Mouse (Mus musculus) kidney, postnatal 0 days (tissue): ENCODE data around the gene Ddx59. TPM values are rescaled to one million over a fixed set of nuclear protein-coding genes. Genes with fewer than 3 reads are reported as not detected.

Source experiments
- ATAC-seq: fragments of 200-750 bp; cut with Nextera tagmentation; replicated peaks from 2 replicates; pipeline ENCODE4 v1.8.0; 2017; ENCODE audit warnings: low read depth, moderate number of reproducible peaks, moderate TSS enrichment, moderate library complexity; ENCODE audit not compliant: low FRiP score
- DNase-seq: peaks from one replicate; pipeline ENCODE4 v3.0.0-alpha.2; 2016; ENCODE audit warnings: low spot score
- H3K27ac ChIP-seq: fragments of 300-500 bp; sonication (generic); 2 replicates; pipeline ENCODE4 v1.5.1; 2014; ENCODE audit warnings: mild to moderate bottlenecking
- H3K27me3 ChIP-seq: fragments of 300-500 bp; sonication (generic); 2 replicates; pipeline ENCODE4 v1.6.1; 2014; ENCODE audit warnings: low read length, mixed read lengths; ENCODE audit not compliant: insufficient read depth
- H3K36me3 ChIP-seq: fragments of 300-500 bp; sonication (generic); 2 replicates; pipeline ENCODE4 v1.6.1; 2014; ENCODE audit warnings: low read length, mixed read lengths; ENCODE audit not compliant: insufficient read depth
- H3K4me1 ChIP-seq: fragments of 300-500 bp; sonication (generic); replicated peaks from 2 replicates; pipeline ENCODE4 v1.6.1; 2014; ENCODE audit warnings: antibody characterized with exemption, low read length, mixed read lengths; ENCODE audit not compliant: insufficient read depth
- H3K4me2 ChIP-seq: fragments of 300-500 bp; sonication (generic); 2 replicates; pipeline ENCODE4 v1.6.1; 2014; ENCODE audit warnings: mild to moderate bottlenecking, low read length, moderate library complexity, mixed read lengths
- H3K4me3 ChIP-seq: fragments of 300-500 bp; sonication (generic); replicated peaks from 2 replicates; pipeline ENCODE4 v1.5.1; 2014; ENCODE audit warnings: low read depth, low read length
- H3K9ac ChIP-seq: fragments of 300-500 bp; sonication (generic); 2 replicates; pipeline ENCODE4 v1.6.1; 2014; ENCODE audit warnings: low read depth, low read length
- H3K9me3 ChIP-seq: fragments of 300-500 bp; sonication (generic); replicated peaks from 2 replicates; pipeline ENCODE4 v1.6.1; 2016; ENCODE audit warnings: low read length, inconsistent platforms, mixed read lengths
- CTCF ChIP-seq: IDR thresholded peaks from 2 replicates; pipeline ENCODE4 v1.5.1; 2016; ENCODE audit warnings: antibody characterized with exemption, low read depth, mild to moderate bottlenecking, moderate library complexity
- WGBS: fragments of 180-500 bp; shearing (Covaris S2); extraction: QIAGEN DNeasy Blood & Tissue Kit; methylation state at CpG from one replicate; pipeline ENCODE4 v1.1.7; 2014; 5-methylcytosine and 5-hydroxymethylcytosine counted together
- polyA plus RNA-seq: library from polyadenylated mRNA; unstranded; fragments of >200 nt; fragmentation: Nextera tagmentation; extraction: Ambion mirVana; gene quantifications from 2 replicates; pipeline ENCODE4 v1.2.1, GENCODE M21; 2015

Gene Ddx59
- polyA plus RNA-seq, 1 experiment from 2014 or later, result 13.4 TPM

DNA sequence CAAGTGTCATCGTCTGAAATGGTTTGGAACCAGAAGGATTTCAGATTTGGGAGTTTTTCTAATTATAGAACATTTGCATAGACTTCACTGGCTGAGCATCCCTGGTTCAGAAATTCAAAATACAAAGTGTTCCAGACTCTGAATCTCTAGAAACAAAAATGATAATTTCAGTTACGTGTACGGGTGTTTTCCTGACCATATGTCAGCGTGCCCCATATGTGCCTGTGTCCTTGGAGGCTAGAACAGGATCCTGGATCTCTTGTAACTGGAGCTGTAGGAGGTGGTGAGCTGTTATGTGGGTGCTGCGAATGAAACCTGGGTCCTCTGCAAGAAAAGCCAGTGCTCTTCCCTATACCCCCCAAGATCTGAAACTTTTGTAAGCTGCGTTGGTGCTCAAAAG lies 3.3 kb downstream of the Ddx59 start:
- H3K36me3 ChIP-seq, result 0 out of 2 replicates have a peak, but pooled peaks cover 4% of the 10 kb centered on the region
- WGBS, result 91% methylated on average over 6 of the region's 6 CpGs
- no peak overlapping the region for H3K9ac ChIP-seq
- H3K4me3 ChIP-seq, result no peak overlapping the region
- no peaks in the 10 kb centered on the region for H3K4me1 ChIP-seq
- ATAC-seq, result no peak
- no peak overlapping the region for H3K4me2 ChIP-seq
- no peak overlapping the region for H3K27ac ChIP-seq
- DNase-seq, result no peak
- H3K9me3 ChIP-seq, result no peaks in the 10 kb centered on the region
- H3K27me3 ChIP-seq, result no peaks in the 10 kb centered on the region
- TF ChIP-seq CTCF, result no peak

DNA sequence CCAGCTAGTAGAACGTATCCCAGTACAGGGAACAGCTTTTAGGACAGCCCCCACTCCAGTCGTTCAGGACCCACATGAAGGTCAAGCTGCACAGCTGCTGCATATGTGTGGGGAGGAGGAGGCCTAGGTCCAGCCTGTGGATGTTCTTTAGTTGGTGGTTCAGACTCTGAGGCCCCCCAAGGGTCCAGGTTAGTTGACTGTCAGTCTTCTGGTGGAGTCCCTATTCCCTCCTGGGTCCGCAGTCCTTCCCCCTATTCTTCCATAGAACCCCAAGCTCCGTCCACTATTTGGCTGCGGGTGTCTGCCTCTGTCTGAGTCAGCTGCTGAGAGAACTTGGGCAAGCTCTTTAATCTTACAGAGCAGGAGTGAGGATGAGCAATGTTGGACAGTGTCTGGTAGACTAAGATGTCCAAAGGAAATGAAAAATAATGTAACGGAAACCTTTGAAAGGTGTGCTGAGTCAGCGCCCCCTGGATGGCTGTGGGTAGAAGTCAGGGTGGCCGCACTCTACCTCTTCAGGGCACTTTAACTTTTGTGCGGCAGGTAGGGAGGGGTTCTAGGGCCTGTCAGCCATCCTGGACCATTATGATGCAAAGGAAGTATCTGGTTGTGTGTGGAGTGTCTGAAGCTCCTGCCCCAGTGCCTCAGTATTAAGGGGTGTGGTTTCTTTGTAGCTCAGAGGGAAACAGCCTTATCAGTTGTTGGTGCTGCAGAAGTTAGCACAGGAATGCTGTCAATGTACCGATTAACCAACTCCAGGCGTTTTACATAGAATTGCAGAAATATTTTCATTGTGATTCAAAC lies 12.3 kb downstream of the Ddx59 start:
- no peak overlapping the region for H3K9ac ChIP-seq
- no peak overlapping the region for H3K27ac ChIP-seq
- no peak for DNase-seq
- 0 out of 2 replicates have a peak, but pooled peaks cover 6% of the 10 kb centered on the region for H3K36me3 ChIP-seq
- H3K4me1 ChIP-seq, result no peaks in the 10 kb centered on the region
- ATAC-seq, result no peak; the same call in 1 of the 2 replicates
- H3K4me2 ChIP-seq, result no peak overlapping the region
- WGBS, result 78% methylated on average over 11 of the region's 11 CpGs
- no peaks in the 10 kb centered on the region for H3K27me3 ChIP-seq
- no peak overlapping the region for H3K4me3 ChIP-seq
- no peaks in the 10 kb centered on the region for H3K9me3 ChIP-seq
- no peak for TF ChIP-seq CTCF

DNA sequence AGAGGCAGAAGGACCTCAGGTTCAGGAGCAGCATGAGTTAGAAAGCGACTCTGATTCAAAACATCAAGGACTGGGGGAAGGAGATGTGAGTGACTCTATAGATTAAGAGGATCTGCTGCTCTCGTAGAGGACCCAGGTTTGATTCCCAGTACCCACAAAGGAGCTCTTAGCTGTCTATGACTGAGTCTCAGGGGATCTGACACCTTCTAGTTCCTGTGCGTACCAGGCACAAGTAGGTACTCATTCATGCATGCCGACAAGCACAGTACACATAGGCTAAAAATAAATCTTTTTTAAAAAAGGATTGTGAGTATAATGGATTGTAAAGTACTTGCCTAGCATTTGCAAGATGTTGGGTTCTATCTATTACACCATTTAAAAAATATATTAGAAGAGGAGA lies 13.9 kb downstream of the Ddx59 start:
- 74% methylated on average over 4 of the region's 4 CpGs for WGBS
- H3K4me3 ChIP-seq, result no peak overlapping the region
- no peak overlapping the region for H3K4me2 ChIP-seq
- DNase-seq (no peak), ATAC-seq (no peak)
- H3K9ac ChIP-seq, result no peak overlapping the region
- no peaks in the 10 kb centered on the region for H3K27me3 ChIP-seq
- TF ChIP-seq CTCF, result no peak
- H3K9me3 ChIP-seq, result no peaks in the 10 kb centered on the region
- no peak overlapping the region for H3K27ac ChIP-seq
- 0 out of 2 replicates have a peak, but pooled peaks cover 9% of the 10 kb centered on the region for H3K36me3 ChIP-seq
- no peaks in the 10 kb centered on the region for H3K4me1 ChIP-seq

DNA sequence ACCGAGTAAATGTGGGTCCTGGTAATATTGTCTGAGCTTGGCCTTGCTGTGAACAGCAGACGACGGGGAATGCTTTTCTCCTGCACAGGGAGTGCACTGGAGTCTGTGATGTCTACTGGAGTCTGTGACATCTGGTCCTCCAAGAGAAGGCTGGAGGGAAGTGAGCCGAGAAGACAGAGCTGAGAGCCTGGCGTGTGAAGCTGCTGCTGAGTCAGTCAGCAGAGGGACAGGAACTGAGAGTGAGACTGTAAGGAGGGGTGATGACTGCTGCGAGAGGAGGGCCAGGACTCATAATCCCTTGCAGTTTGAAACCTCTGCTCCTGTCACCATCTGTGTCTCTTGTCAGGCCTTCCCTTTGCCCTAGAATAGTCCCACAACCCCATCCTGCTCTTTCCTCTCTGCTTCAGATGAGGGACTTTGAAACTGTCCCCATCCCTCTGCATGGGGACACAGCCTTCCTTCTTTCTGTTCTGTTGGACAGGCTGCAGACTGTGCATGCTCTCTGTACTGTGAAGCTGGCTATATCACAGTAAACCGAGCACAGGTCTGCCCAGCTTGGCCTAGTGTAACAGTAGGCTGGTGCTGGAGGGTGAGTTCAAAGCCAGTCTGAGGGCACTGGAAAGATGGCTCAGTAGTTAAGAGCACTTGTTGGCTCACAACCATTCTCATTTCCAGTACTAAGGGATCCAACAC lies 15.2 kb downstream of the Ddx59 start:
- Histone ChIP-seq H3K9ac (no peak overlapping the region), H3K4me3 (no peak overlapping the region), H3K4me2 (no peak overlapping the region), H3K27me3 (no peaks in the 10 kb centered on the region), H3K27ac (no peak overlapping the region), H3K9me3 (no peaks in the 10 kb centered on the region), H3K4me1 (no peaks in the 10 kb centered on the region), H3K36me3 (0 out of 2 replicates have a peak, but pooled peaks cover 3% of the 10 kb centered on the region)
- DNase-seq (peak; percentile 14), ATAC-seq (no peak)
- TF ChIP-seq CTCF, result no peak
- 43% methylated on average over 7 of the region's 7 CpGs for WGBS

DNA sequence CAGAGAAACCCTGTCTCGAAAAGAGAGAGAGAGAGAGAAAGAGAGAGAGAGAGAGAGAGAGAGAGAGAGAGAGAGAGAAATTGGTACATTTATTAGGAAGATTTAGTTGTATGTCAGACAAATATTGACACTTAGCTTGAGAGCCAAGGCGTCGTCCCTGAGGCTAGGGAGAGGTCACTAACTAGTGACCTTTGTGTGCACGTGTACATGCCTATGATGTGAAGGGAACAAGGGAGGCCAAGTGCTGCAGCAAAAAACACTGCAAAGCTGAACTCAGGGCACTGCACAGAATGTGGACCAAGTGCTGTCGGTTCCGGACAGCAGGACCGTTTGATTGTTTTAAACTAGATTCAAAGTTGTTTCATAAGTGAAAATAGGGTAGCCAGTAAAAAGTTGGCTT lies 25.7 kb downstream of the Ddx59 start:
- DNase-seq (no peak), ATAC-seq (no peak)
- H3K4me2 ChIP-seq, result no peak overlapping the region
- H3K27me3 ChIP-seq, result no peaks in the 10 kb centered on the region
- WGBS, result 83% methylated on average over 7 of the region's 7 CpGs
- no peak overlapping the region for H3K4me3 ChIP-seq
- H3K9me3 ChIP-seq, result no peaks in the 10 kb centered on the region
- no peak overlapping the region for H3K27ac ChIP-seq
- H3K9ac ChIP-seq, result no peak overlapping the region
- TF ChIP-seq CTCF, result no peak
- 0 out of 2 replicates have a peak, but pooled peaks cover 6% of the 10 kb centered on the region for H3K36me3 ChIP-seq
- no peaks in the 10 kb centered on the region for H3K4me1 ChIP-seq

DNA sequence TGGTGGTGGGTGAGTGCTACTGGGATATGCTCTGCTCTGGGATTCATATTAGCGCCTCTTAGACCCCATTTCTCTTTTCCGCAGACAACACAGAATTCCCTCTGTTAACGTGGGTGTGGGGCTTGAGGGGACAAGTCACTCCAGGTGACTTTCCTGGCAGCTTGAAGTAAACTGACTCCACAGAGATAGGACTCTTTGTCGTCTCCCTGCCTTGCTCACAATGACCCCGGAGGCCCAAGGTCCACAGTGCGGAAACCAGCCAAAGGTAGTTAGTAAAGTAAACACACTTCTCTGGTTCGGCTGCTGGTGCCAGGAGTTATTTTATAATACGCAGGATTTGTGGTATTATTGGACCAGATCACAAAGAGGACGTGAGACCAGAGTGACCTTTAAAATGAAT lies 27.7 kb downstream of the Ddx59 start:
- Histone ChIP-seq H3K4me1 (no peaks in the 10 kb centered on the region), H3K27ac (no peak overlapping the region), H3K9me3 (no peaks in the 10 kb centered on the region), H3K4me3 (no peak overlapping the region), H3K27me3 (no peaks in the 10 kb centered on the region), H3K9ac (no peak overlapping the region), H3K36me3 (0 out of 2 replicates have a peak, but pooled peaks cover 6% of the 10 kb centered on the region), H3K4me2 (no peak overlapping the region)
- no peak for DNase-seq
- no peak for TF ChIP-seq CTCF
- 56% methylated on average over 9 of the region's 9 CpGs for WGBS
- no peak for ATAC-seq
